Mouse (Mus musculus) right cerebral cortex, postnatal 10 days (tissue): ENCODE measurements around the gene Dapk1.
A peak's percentile ranks its signal among the peaks of the same experiment; 100 is the strongest.

Experiments used
- DNase-seq, 2 experiments: peaks; one replicate each; pipeline ENCODE4 v3.0.0; 2021; ENCODE audit warnings: low spot score in 2 of 2

The Dapk1 gene

DNA sequence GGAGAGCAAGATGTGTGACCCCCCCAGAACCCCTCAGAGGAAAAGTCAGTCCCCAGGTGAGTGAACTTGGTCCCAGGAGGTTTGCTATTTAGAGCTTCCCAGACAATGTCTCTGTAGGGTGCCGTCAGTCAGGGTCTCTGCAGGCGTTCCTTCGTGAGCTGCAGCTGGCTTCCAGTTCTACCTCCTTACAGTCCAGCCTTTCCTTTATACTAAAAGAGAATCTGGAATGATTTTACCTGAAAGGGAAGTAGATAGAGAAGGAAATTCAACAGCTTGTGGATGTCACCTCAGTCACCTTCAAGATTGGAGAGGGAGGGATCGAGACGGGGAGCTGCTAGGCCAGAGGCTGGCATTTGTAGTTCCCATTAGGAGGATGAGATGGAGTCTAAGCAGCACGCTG is 14.3 kb downstream of the Dapk1 start:
- DNase-seq: no peak

- DNase-seq: no peak
These were observed 16.5 kb downstream of the Dapk1 start for GRCm38 (mm10) chr13:60618287-60618686.

GRCm38 (mm10) chr13:60619723-60620122 is 18.0 kb downstream of the Dapk1 start:
- DNase-seq: no peak

DNA sequence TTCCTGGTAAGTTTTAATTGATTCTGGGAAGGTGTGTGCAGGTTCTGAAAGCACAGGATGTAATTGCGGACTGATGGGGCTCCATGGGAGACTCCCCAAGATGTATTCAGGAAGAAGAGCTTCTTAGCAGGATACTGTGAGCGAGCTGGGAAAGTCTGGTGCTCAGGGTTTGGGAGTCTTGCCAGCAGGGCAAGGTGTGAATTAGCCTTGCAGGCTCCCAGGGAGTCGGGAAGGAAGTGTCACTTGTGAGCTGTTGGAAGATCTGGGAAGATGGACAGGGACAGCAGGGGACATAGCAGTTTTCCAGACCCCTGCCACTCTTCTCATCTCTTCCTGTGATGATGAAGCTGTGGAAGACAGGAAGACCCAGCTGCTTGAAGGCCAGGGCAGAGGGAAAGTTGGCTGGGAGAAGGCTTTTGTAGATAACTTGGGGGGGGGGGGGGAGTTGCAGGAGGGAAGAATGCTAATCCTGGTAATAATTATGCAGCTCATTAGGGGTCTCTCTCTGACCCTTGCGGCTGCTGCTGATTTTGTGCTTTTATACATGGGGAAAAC is 19.7 kb downstream of the Dapk1 start:
- no peak for DNase-seq

DNA sequence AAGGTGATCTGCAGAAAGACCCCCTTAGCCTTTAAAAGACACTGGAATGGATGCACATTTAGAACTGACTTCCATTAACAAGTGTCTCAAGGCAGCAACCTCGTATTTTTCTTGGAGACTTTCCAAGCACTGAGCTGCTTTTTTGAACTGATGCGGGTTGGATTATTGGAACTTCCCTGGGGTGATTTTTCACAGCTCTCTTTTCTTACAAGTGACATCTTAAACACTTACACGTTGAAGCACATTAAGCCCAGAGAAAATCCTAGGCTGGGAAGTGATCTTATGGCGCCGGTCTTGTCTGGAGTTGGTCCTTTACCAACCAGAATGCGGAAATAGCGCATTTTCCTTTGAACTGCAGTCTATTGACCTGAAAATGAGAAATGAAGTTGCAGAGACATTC is 23.8 kb downstream of the Dapk1 start:
- DNase-seq: no peak

- DNase-seq: no peak
These were observed 26.3 kb downstream of the Dapk1 start for GRCm38 (mm10) chr13:60627843-60628656.

- no peak for DNase-seq
These were observed 26.9 kb downstream of the Dapk1 start for GRCm38 (mm10) chr13:60628657-60628950.

GRCm38 (mm10) chr13:60629419-60629818 is 27.7 kb downstream of the Dapk1 start:
- no peak for DNase-seq

DNA sequence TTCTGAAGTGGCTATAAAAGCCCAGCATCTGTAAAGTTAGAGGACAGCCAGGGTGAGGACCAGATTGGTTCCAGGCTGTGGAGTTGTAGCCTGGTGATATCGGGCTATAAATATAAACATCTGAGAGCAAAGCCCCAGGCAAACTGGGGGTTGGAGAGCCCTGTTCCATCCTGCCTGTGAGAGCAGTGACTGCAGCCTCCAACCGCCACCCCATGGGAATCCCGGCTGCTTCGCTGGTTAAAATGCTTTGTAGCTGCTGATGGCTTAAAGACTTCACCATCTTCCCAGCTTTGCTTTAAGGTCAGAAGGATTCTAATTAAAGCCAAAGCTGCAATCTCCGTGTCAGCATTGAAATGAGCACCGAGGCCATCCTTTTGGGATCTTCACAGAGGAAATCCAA is 32.2 kb downstream of the Dapk1 start:
- DNase-seq: no peak

- no peak for DNase-seq
These were observed 33.9 kb downstream of the Dapk1 start for GRCm38 (mm10) chr13:60635636-60636035.

- no peak for DNase-seq
These were observed 37.8 kb downstream of the Dapk1 start for GRCm38 (mm10) chr13:60639482-60640055.

DNA sequence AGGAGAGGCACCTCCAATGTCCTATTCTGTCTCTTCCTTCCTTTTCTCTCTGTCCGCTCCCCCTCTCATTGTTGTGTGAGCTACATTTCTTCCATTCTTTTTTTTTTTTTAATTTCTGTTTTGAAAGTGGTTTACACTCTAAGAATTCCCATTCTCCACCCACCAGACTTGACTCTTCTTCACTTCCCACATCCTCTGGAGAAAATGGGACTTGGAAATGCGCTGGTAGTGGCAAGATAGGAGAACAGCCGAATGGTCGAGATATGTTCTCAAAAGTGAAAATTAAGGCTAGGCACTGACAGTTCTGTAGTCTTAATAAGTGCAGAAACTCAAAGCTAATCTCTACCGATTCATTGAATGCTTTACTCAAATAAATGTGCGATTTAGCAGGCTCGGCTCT is 38.7 kb downstream of the Dapk1 start:
- no peak for DNase-seq

- DNase-seq: no peak
These were observed 42.7 kb downstream of the Dapk1 start for GRCm38 (mm10) chr13:60644457-60644889.

DNA sequence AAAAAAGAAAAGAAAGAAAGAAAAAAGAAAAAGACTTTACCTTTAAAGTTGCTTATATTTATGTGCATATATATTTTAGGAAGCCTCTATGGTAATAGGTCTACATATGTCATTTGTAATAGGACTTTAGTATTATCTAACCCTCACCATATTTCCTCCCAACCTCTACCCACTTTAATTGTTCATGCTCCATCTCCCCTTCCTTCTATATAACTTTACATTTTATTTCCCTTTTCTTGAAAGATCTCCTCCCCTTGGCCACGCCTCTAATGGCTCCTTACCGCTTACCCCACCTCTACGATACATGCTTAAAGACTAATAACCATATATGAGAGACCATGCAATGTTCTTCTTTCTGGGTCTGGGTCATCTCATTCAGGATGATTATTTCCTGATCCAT is 45.0 kb downstream of the Dapk1 start:
- no peak for DNase-seq

DNA sequence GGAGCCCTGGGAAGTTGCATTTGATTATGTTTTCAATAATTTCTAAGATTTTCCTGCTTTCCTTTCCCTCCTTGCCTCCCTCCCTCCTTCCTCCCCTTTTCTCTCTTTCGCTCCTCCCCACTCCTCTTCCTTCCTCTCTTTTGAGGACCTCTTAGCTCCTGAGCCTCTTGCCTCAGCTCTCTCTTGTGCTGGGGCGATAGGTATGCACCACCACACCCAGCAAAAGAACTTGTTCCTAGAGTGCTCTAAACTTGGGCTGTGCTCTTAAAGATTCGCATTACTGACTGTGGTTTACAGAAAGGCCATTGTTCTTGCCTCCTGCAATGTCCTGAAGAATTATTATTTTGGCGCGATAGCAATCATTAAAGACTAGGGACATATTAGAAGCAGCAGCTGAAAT is 46.6 kb downstream of the Dapk1 start:
- DNase-seq: no peak

DNA sequence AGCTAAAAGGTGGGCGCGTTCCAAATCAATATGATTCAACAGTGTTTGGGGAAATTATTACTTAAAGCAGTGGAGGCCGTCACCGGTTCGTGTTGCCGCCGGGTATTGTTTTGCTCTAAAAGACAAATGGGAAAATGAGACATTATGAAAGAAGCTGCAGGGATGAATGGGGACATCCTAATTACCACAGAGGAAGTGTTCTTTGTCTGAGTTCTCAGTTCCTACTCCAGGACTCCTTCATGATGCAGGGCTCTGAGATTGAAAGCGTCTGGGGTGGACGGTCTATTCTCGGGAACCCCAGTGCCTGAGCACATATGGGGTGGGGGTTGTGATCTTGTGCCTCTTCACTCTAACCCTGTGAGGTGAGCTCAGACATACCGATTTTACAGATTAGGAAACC is 48.3 kb downstream of the Dapk1 start:
- no peak for DNase-seq

DNA sequence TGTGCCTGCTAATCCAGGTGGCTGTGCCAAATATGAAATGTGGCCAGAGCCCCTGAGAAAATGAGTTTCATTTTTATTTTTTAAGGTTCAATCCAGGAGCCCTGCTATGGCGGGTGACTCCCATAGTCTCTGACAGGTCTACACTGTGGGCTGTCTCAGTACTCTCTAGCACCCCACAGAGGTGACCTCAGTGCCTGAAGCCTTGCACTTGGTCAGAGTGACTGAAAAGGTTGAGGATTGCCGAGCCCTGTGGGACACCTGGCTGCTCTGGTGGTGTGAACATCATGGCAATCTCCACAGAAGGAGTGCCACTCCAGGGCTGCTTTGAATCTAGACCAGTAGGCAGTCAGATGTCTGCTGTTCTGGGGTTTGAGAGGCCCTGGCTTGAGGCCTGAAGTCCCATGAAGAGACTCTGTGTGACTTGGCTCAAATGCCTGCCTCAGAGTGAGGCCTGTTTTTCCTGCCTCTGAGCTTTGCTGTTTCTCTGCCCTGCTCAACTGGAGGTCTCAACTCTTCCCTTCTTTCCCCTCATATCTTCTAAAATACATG is 52.3 kb downstream of the Dapk1 start:
- peak; percentile 59 to 64 for DNase-seq

DNA sequence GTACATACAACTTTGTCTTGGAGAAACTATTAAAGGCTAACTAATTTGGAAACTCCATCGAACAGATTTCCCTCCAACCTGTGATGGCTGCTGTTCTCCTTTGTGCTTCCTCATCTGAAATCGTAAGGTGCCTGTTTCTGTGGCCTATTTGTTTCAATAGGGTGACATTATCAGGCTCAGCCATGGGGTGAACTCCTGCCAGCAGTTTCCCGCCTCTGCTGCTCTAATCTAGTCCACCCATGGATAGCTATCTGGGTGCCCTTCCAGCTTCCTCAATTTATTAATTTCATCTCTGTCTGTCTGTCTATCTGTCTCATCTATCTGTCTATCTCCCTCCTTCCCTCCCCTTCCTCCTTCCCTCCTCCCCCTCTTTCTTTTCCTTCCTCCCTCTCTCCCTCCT is 53.5 kb downstream of the Dapk1 start:
- no peak for DNase-seq

DNA sequence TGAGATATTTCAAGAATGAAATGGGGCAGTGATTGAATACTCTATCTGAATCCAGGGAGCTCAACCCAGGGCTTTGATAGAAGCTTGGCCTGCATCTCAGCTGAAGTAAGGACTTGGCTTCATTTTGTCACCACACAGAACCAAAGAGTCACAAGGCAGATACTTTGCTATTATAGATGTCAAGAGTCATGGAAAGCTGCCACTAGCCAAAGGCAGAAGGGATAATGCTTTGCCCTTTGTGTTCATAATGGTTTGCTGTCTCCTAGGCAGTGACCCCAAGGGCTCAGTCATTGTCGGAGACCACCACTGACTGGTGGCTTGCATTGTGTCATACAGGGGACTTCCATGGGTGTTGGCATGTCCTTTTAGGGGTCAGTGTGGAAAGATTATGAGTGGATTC is 57.9 kb downstream of the Dapk1 start:
- DNase-seq: peak in 1 of 2 experiments; percentile 16

- peak in 1 of 2 experiments; percentile 23 for DNase-seq
These were observed 58.3 kb downstream of the Dapk1 start for GRCm38 (mm10) chr13:60660056-60660455.

- DNase-seq: peak in 1 of 2 experiments; percentile 14
These were observed 59.0 kb downstream of the Dapk1 start for GRCm38 (mm10) chr13:60660711-60661261.

- DNase-seq: peak in 1 of 2 experiments; percentile 17
These were observed 60.9 kb downstream of the Dapk1 start for GRCm38 (mm10) chr13:60662493-60663177.
